Mouse (Mus musculus): ENCODE results near the gene Lsm11. TPM values are rescaled to one million over a fixed set of nuclear protein-coding genes. Genes with fewer than 3 reads are reported as not detected.
A peak's percentile ranks its signal among the peaks of the same experiment; 100 is the strongest.

Gene Lsm11
- polyA plus RNA-seq, 1 experiment from 2014 or later, result 6.1 TPM

- Histone ChIP-seq H3K4me2 (ENCODE audit: low read depth, low read length) (no peak overlapping the region), H3K27ac (ENCODE audit: low read length) (no peak overlapping the region), H3K36me3 (ENCODE audit: control insufficient read depth, insufficient read depth) (no peaks in the 10 kb centered on the region), H3K9ac (ENCODE audit: low read length) (no peak overlapping the region), H3K9me3 (replicated peaks; ENCODE audit: control insufficient read depth, low read length) (no peaks in the 10 kb centered on the region), H3K4me3 (ENCODE audit: low read length) (no peak overlapping the region), H3K27me3 (ENCODE audit: control insufficient read depth, insufficient read depth, low read length) (no peaks in the 10 kb centered on the region), H3K4me1 (ENCODE audit: control insufficient read depth, insufficient read depth, low read length) (no peaks in the 10 kb centered on the region; the same call in 1 of the 2 replicates)
- no peak for ATAC-seq (replicated peaks; ENCODE audit: extremely low read depth, insufficient read depth, low FRiP score)
- 47% methylated on average over 4 of the region's 4 CpGs for WGBS
Observed at GRCm38 (mm10) chr11:45918836-45919235, 25.9 kb downstream of the Lsm11 start.

GRCm38 (mm10) chr11:45918018-45918417 is 26.7 kb downstream of the Lsm11 start:
- no peak overlapping the region for H3K9ac ChIP-seq (ENCODE audit: low read length)
- no peak overlapping the region for H3K4me2 ChIP-seq (ENCODE audit: low read depth, low read length)
- H3K27me3 ChIP-seq (ENCODE audit: control insufficient read depth, insufficient read depth, low read length), result no peaks in the 10 kb centered on the region
- H3K9me3 ChIP-seq (replicated peaks; ENCODE audit: control insufficient read depth, low read length), result no peaks in the 10 kb centered on the region
- no peak overlapping the region for H3K27ac ChIP-seq (ENCODE audit: low read length)
- no peaks in the 10 kb centered on the region; the same call in 1 of the 2 replicates for H3K4me1 ChIP-seq (ENCODE audit: control insufficient read depth, insufficient read depth, low read length)
- ATAC-seq (replicated peaks; ENCODE audit: extremely low read depth, insufficient read depth, low FRiP score), result no peak
- WGBS, result 91% methylated on average over 6 of the region's 6 CpGs
- no peaks in the 10 kb centered on the region for H3K36me3 ChIP-seq (ENCODE audit: control insufficient read depth, insufficient read depth)
- no peak overlapping the region for H3K4me3 ChIP-seq (ENCODE audit: low read length)

GRCm38 (mm10) chr11:45916196-45916595 is 28.5 kb downstream of the Lsm11 start:
- Histone ChIP-seq H3K27me3 (ENCODE audit: control insufficient read depth, insufficient read depth, low read length) (no peaks in the 10 kb centered on the region), H3K9me3 (replicated peaks; ENCODE audit: control insufficient read depth, low read length) (no peaks in the 10 kb centered on the region), H3K36me3 (ENCODE audit: control insufficient read depth, insufficient read depth) (peaks cover 8% of the 10 kb centered on the region), H3K4me2 (ENCODE audit: low read depth, low read length) (no peak overlapping the region), H3K4me1 (ENCODE audit: control insufficient read depth, insufficient read depth, low read length) (no peaks in the 10 kb centered on the region; the same call in 1 of the 2 replicates), H3K4me3 (ENCODE audit: low read length) (no peak overlapping the region), H3K27ac (ENCODE audit: low read length) (no peak overlapping the region), H3K9ac (ENCODE audit: low read length) (no peak overlapping the region)
- no peak for ATAC-seq (replicated peaks; ENCODE audit: extremely low read depth, insufficient read depth, low FRiP score)
- WGBS, result 85% methylated on average over 10 of the region's 10 CpGs

GRCm38 (mm10) chr11:45910701-45911100 is 34.0 kb downstream of the Lsm11 start:
- H3K36me3 ChIP-seq (ENCODE audit: control insufficient read depth, insufficient read depth), result peaks cover 45% of the 10 kb centered on the region
- H3K27me3 ChIP-seq (ENCODE audit: control insufficient read depth, insufficient read depth, low read length), result no peaks in the 10 kb centered on the region
- no peaks in the 10 kb centered on the region for H3K4me1 ChIP-seq (ENCODE audit: control insufficient read depth, insufficient read depth, low read length)
- 96% methylated on average over 5 of the region's 5 CpGs for WGBS
- H3K4me3 ChIP-seq (ENCODE audit: low read length), result no peak overlapping the region
- ATAC-seq (replicated peaks; ENCODE audit: extremely low read depth, insufficient read depth, low FRiP score), result no peak
- H3K9me3 ChIP-seq (replicated peaks; ENCODE audit: control insufficient read depth, low read length), result no peaks in the 10 kb centered on the region
- H3K4me2 ChIP-seq (ENCODE audit: low read depth, low read length), result no peak overlapping the region
- H3K9ac ChIP-seq (ENCODE audit: low read length), result no peak overlapping the region
- H3K27ac ChIP-seq (ENCODE audit: low read length), result no peak overlapping the region

GRCm38 (mm10) chr11:45908894-45909293 is 35.8 kb downstream of the Lsm11 start:
- Histone ChIP-seq H3K27me3 (ENCODE audit: control insufficient read depth, insufficient read depth, low read length) (no peaks in the 10 kb centered on the region), H3K4me2 (ENCODE audit: low read depth, low read length) (no peak overlapping the region), H3K9me3 (replicated peaks; ENCODE audit: control insufficient read depth, low read length) (no peaks in the 10 kb centered on the region), H3K36me3 (ENCODE audit: control insufficient read depth, insufficient read depth) (peaks cover 46% of the 10 kb centered on the region), H3K4me1 (ENCODE audit: control insufficient read depth, insufficient read depth, low read length) (no peaks in the 10 kb centered on the region), H3K27ac (ENCODE audit: low read length) (no peak overlapping the region), H3K4me3 (ENCODE audit: low read length) (no peak overlapping the region), H3K9ac (ENCODE audit: low read length) (no peak overlapping the region)
- WGBS, result 95% methylated on average over 7 of the region's 7 CpGs
- no peak for ATAC-seq (replicated peaks; ENCODE audit: extremely low read depth, insufficient read depth, low FRiP score)

- no peak for ATAC-seq (replicated peaks; ENCODE audit: extremely low read depth, insufficient read depth, low FRiP score)
- 91% methylated on average over 7 of the region's 7 CpGs for WGBS
Observed at GRCm38 (mm10) chr11:45908070-45908469, 36.7 kb downstream of the Lsm11 start.

GRCm38 (mm10) chr11:45907301-45907700 is 37.4 kb downstream of the Lsm11 start:
- no peaks in the 10 kb centered on the region for H3K27me3 ChIP-seq (ENCODE audit: control insufficient read depth, insufficient read depth, low read length)
- ATAC-seq (replicated peaks; ENCODE audit: extremely low read depth, insufficient read depth, low FRiP score), result no peak
- no peak overlapping the region for H3K9ac ChIP-seq (ENCODE audit: low read length)
- H3K4me1 ChIP-seq (ENCODE audit: control insufficient read depth, insufficient read depth, low read length), result no peaks in the 10 kb centered on the region
- WGBS, result 66% methylated on average over 5 of the region's 5 CpGs
- H3K4me3 ChIP-seq (ENCODE audit: low read length), result no peak overlapping the region
- no peaks in the 10 kb centered on the region for H3K9me3 ChIP-seq (replicated peaks; ENCODE audit: control insufficient read depth, low read length)
- no peak overlapping the region for H3K27ac ChIP-seq (ENCODE audit: low read length)
- no peak overlapping the region for H3K4me2 ChIP-seq (ENCODE audit: low read depth, low read length)
- peaks cover 59% of the 10 kb centered on the region for H3K36me3 ChIP-seq (ENCODE audit: control insufficient read depth, insufficient read depth)

More at GRCm38 (mm10) chr11:45908070-45908469, 36.7 kb downstream of the Lsm11 start:
- no peak overlapping the region for H3K27ac ChIP-seq (ENCODE audit: low read length)
- H3K4me1 ChIP-seq (ENCODE audit: control insufficient read depth, insufficient read depth, low read length), result no peaks in the 10 kb centered on the region
- H3K4me2 ChIP-seq (ENCODE audit: low read depth, low read length), result no peak overlapping the region
- no peaks in the 10 kb centered on the region for H3K9me3 ChIP-seq (replicated peaks; ENCODE audit: control insufficient read depth, low read length)
- H3K4me3 ChIP-seq (ENCODE audit: low read length), result no peak overlapping the region
- H3K36me3 ChIP-seq (ENCODE audit: control insufficient read depth, insufficient read depth), result peaks cover 53% of the 10 kb centered on the region
- H3K27me3 ChIP-seq (ENCODE audit: control insufficient read depth, insufficient read depth, low read length), result no peaks in the 10 kb centered on the region
- no peak overlapping the region for H3K9ac ChIP-seq (ENCODE audit: low read length)

GRCm38 (mm10) chr11:45906109-45906786 is 38.5 kb downstream of the Lsm11 start:
- Histone ChIP-seq H3K4me1 (ENCODE audit: control insufficient read depth, insufficient read depth, low read length) (no peaks in the 10 kb centered on the region), H3K4me3 (ENCODE audit: low read length) (no peak overlapping the region), H3K27ac (ENCODE audit: low read length) (no peak overlapping the region), H3K27me3 (ENCODE audit: control insufficient read depth, insufficient read depth, low read length) (no peaks in the 10 kb centered on the region), H3K9me3 (replicated peaks; ENCODE audit: control insufficient read depth, low read length) (no peaks in the 10 kb centered on the region), H3K36me3 (ENCODE audit: control insufficient read depth, insufficient read depth) (peaks cover 55% of the 10 kb centered on the region), H3K4me2 (ENCODE audit: low read depth, low read length) (no peak overlapping the region), H3K9ac (ENCODE audit: low read length) (no peak overlapping the region)
- ATAC-seq (replicated peaks; ENCODE audit: extremely low read depth, insufficient read depth, low FRiP score), result no peak
- WGBS, result 76% methylated on average over 8 of the region's 8 CpGs

- peaks cover 5% of the 10 kb centered on the region; the same call in 1 of the 2 replicates for H3K4me1 ChIP-seq (ENCODE audit: control insufficient read depth, insufficient read depth, low read length)
- no peak overlapping the region for H3K4me3 ChIP-seq (ENCODE audit: low read length)
- no peaks in the 10 kb centered on the region for H3K27me3 ChIP-seq (ENCODE audit: control insufficient read depth, insufficient read depth, low read length)
- H3K27ac ChIP-seq (ENCODE audit: low read length), result peak overlapping the region; percentile 47
- H3K9ac ChIP-seq (ENCODE audit: low read length), result no peak overlapping the region
- H3K9me3 ChIP-seq (replicated peaks; ENCODE audit: control insufficient read depth, low read length), result no peaks in the 10 kb centered on the region
- peaks cover 22% of the 10 kb centered on the region for H3K36me3 ChIP-seq (ENCODE audit: control insufficient read depth, insufficient read depth)
- no peak overlapping the region for H3K4me2 ChIP-seq (ENCODE audit: low read depth, low read length)
- ATAC-seq (replicated peaks; ENCODE audit: extremely low read depth, insufficient read depth, low FRiP score), result peak; percentile 45; the same call in 1 of the 2 replicates
- WGBS, result 65% methylated on average over 11 of the region's 11 CpGs
Observed at GRCm38 (mm10) chr11:45900233-45901015, 44.3 kb downstream of the Lsm11 start.
